Mouse (Mus musculus): ENCODE results near the gene Tm4sf20.

The Tm4sf20 gene

GRCm38 (mm10) chr1:82779388-82779966 is 11.2 kb upstream of the Tm4sf20 start:
- DNase-seq (ENCODE audit: low spot score): no peak

- DNase-seq (ENCODE audit: low spot score): no peak
Measured at GRCm38 (mm10) chr1:82775293-82775692, 7.0 kb upstream of the Tm4sf20 start.

- DNase-seq (ENCODE audit: low spot score): no peak
Measured at GRCm38 (mm10) chr1:82773208-82773607, 4.9 kb upstream of the Tm4sf20 start.

- DNase-seq (ENCODE audit: low spot score): no peak
Measured at GRCm38 (mm10) chr1:82772428-82772827, 4.2 kb upstream of the Tm4sf20 start.

GRCm38 (mm10) chr1:82771022-82771586 is 2.8 kb upstream of the Tm4sf20 start, which contains the start of gene Gm47791:
TSS of gene Gm47791 (minus strand) at chr1:82771243.
- no peak for DNase-seq (ENCODE audit: low spot score)

- DNase-seq (ENCODE audit: low spot score): no peak
Measured at GRCm38 (mm10) chr1:82766641-82767040, 1.6 kb downstream of the Tm4sf20 start.

- DNase-seq (ENCODE audit: low spot score): no peak
Measured at GRCm38 (mm10) chr1:82766227-82766626, 2.0 kb downstream of the Tm4sf20 start.

GRCm38 (mm10) chr1:82762274-82762673 is 6.0 kb downstream of the Tm4sf20 start:
- DNase-seq (ENCODE audit: low spot score): no peak

GRCm38 (mm10) chr1:82761454-82762169 is 6.6 kb downstream of the Tm4sf20 start:
- DNase-seq (ENCODE audit: low spot score): no peak

GRCm38 (mm10) chr1:82759520-82759919 is 8.7 kb downstream of the Tm4sf20 start:
- DNase-seq (ENCODE audit: low spot score): no peak

GRCm38 (mm10) chr1:82747714-82748452 is 20.4 kb downstream of the Tm4sf20 start:
- DNase-seq (ENCODE audit: low spot score): no peak

- no peak for DNase-seq (ENCODE audit: low spot score)
Measured at GRCm38 (mm10) chr1:82746408-82746807, 21.9 kb downstream of the Tm4sf20 start.

- no peak for DNase-seq (ENCODE audit: low spot score)
Measured at GRCm38 (mm10) chr1:82743962-82744361, 24.3 kb downstream of the Tm4sf20 start.

GRCm38 (mm10) chr1:82741539-82741938 is 26.7 kb downstream of the Tm4sf20 start:
- DNase-seq (ENCODE audit: low spot score): no peak

GRCm38 (mm10) chr1:82738066-82738465 is 30.2 kb downstream of the Tm4sf20 start:
- DNase-seq (ENCODE audit: low spot score): no peak

- no peak for DNase-seq (ENCODE audit: low spot score)
Measured at GRCm38 (mm10) chr1:82733357-82733756, 34.9 kb downstream of the Tm4sf20 start.

GRCm38 (mm10) chr1:82726482-82726881 is 41.8 kb downstream of the Tm4sf20 start:
- no peak for DNase-seq (ENCODE audit: low spot score)

GRCm38 (mm10) chr1:82725875-82726185 is 42.4 kb downstream of the Tm4sf20 start:
- no peak for DNase-seq (ENCODE audit: low spot score)

- peak; percentile 80 for DNase-seq (ENCODE audit: low spot score)
Measured at GRCm38 (mm10) chr1:82725026-82725874, 43.0 kb downstream of the Tm4sf20 start.

- DNase-seq (ENCODE audit: low spot score): peak; percentile 94
Measured at GRCm38 (mm10) chr1:82724339-82725025, 43.8 kb downstream of the Tm4sf20 start, which contains the start of gene Mff. TSS of gene Mff (plus strand) at chr1:82724890.

GRCm38 (mm10) chr1:82717816-82718512 is 50.3 kb downstream of the Tm4sf20 start:
- DNase-seq (ENCODE audit: low spot score): no peak
